Mouse (Mus musculus) forebrain, embryonic 16.5 days (tissue): ENCODE data around the gene Ntn1. TPM values are rescaled to one million over a fixed set of nuclear protein-coding genes. Genes with fewer than 3 reads are reported as not detected.

Experiments
- ATAC-seq: fragments of 200-750 bp; cut with Nextera tagmentation; 2 replicates; pipeline ENCODE4 v1.8.0; 2017; ENCODE audit warnings: mild to moderate bottlenecking, moderate library complexity
- H3K27ac ChIP-seq: fragments of 300-500 bp; sonication (generic); 2 replicates; pipeline ENCODE4 v1.5.1; 2014; ENCODE audit warnings: low read length, control low read depth
- H3K27me3 ChIP-seq: fragments of 300-500 bp; sonication (generic); replicated peaks from 2 replicates; pipeline ENCODE4 v1.6.1; 2014; ENCODE audit warnings: low read length; ENCODE audit not compliant: control insufficient read depth, insufficient read depth
- H3K36me3 ChIP-seq: fragments of 300-500 bp; sonication (generic); 2 replicates; pipeline ENCODE4 v1.6.1; 2014; ENCODE audit not compliant: control insufficient read depth, insufficient read depth
- H3K4me1 ChIP-seq: fragments of 300-500 bp; sonication (generic); replicated peaks from 2 replicates; pipeline ENCODE4 v1.6.1; 2014; ENCODE audit warnings: low read length; ENCODE audit not compliant: control insufficient read depth, insufficient read depth
- H3K4me2 ChIP-seq: fragments of 300-500 bp; sonication (generic); 2 replicates; pipeline ENCODE4 v1.6.1; 2014; ENCODE audit warnings: mild to moderate bottlenecking, low read length, control low read depth
- H3K4me3 ChIP-seq: fragments of 300-500 bp; sonication (generic); replicated peaks from 2 replicates; pipeline ENCODE4 v1.5.1; 2014; ENCODE audit warnings: mild to moderate bottlenecking, low read length, control low read depth
- H3K9ac ChIP-seq: fragments of 300-500 bp; sonication (generic); replicated peaks from 2 replicates; pipeline ENCODE4 v1.6.1; 2014; ENCODE audit warnings: low read depth, low read length, control low read depth
- H3K9me3 ChIP-seq: fragments of 300-500 bp; sonication (generic); 2 replicates; pipeline ENCODE4 v1.6.1; 2016; ENCODE audit warnings: low read length; ENCODE audit not compliant: control insufficient read depth
- WGBS: fragments of 180-500 bp; shearing (Covaris S2); extraction: QIAGEN DNeasy Blood & Tissue Kit; methylation state at CpG from one replicate; pipeline ENCODE4 v1.1.7; 2014; 5-methylcytosine and 5-hydroxymethylcytosine counted together
- polyA plus RNA-seq: library from polyadenylated mRNA; unstranded; fragments of >200 nt; fragmentation: Nextera tagmentation; extraction: Ambion mirVana; gene quantifications from 2 replicates; pipeline ENCODE4 v1.2.1, GENCODE M21; 2015

Ntn1 gene
- polyA plus RNA-seq, 1 experiment from 2014 or later, result 9.4 TPM

- ATAC-seq, result no peak
- Histone ChIP-seq H3K9me3 (no peaks in the 10 kb centered on the region), H3K27me3 (no peaks in the 10 kb centered on the region), H3K9ac (no peak overlapping the region), H3K4me1 (no peaks in the 10 kb centered on the region; the same call in 1 of the 2 replicates), H3K4me2 (no peak overlapping the region), H3K4me3 (no peak overlapping the region), H3K27ac (no peak overlapping the region), H3K36me3 (no peaks in the 10 kb centered on the region)
- WGBS, result 69% methylated on average over 6 of the region's 6 CpGs
Observed at GRCm38 (mm10) chr11:68352236-68352635, 48.4 kb downstream of the Ntn1 start.

GRCm38 (mm10) chr11:68348851-68349250 lies 51.8 kb downstream of the Ntn1 start:
- H3K9ac ChIP-seq, result no peak overlapping the region

DNA sequence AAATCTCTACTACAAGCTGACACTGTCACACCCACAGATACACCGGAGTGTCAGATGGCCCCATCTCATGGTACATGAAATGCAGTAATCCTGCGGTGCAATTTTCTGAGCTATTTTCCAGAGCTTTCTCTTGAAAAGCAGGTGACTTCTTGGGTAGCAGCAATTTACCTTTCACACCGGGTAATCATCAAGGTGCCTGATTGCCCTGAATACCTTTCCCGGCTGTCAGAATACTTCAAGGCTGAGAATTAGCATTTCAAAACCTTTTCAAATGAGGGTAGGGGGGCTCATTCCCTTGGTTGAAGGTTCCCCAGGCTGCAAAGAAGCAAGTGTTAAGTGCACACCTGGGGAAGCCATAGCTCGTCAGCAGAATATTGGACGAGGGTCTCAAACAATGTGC lies 52.5 kb downstream of the Ntn1 start:
- H3K9me3 ChIP-seq, result no peaks in the 10 kb centered on the region
- no peak overlapping the region for H3K27ac ChIP-seq
- no peaks in the 10 kb centered on the region for H3K27me3 ChIP-seq
- H3K4me1 ChIP-seq, result no peaks in the 10 kb centered on the region
- no peak overlapping the region for H3K9ac ChIP-seq
- 55% methylated on average over 6 of the region's 6 CpGs for WGBS
- H3K36me3 ChIP-seq, result no peaks in the 10 kb centered on the region
- H3K4me3 ChIP-seq, result no peak overlapping the region
- no peak; the same call in 1 of the 2 replicates for ATAC-seq
- H3K4me2 ChIP-seq, result no peak overlapping the region

More at GRCm38 (mm10) chr11:68348851-68349250, 51.8 kb downstream of the Ntn1 start:
- Histone ChIP-seq H3K27ac (no peak overlapping the region), H3K4me2 (no peak overlapping the region), H3K4me1 (no peaks in the 10 kb centered on the region), H3K36me3 (no peaks in the 10 kb centered on the region), H3K9me3 (no peaks in the 10 kb centered on the region), H3K4me3 (no peak overlapping the region), H3K27me3 (no peaks in the 10 kb centered on the region)
- ATAC-seq, result no peak
- 91% methylated on average over 12 of the region's 12 CpGs for WGBS

GRCm38 (mm10) chr11:68347508-68347907 lies 53.1 kb downstream of the Ntn1 start:
- ATAC-seq, result no peak
- Histone ChIP-seq H3K36me3 (no peaks in the 10 kb centered on the region), H3K4me1 (no peaks in the 10 kb centered on the region), H3K27ac (peak overlapping the region; percentile 33), H3K9me3 (no peaks in the 10 kb centered on the region), H3K9ac (no peak overlapping the region), H3K4me3 (no peak overlapping the region), H3K27me3 (no peaks in the 10 kb centered on the region), H3K4me2 (no peak overlapping the region)
- 69% methylated on average over 5 of the region's 5 CpGs for WGBS

GRCm38 (mm10) chr11:68346099-68346498 lies 54.5 kb downstream of the Ntn1 start:
- peaks cover 9% of the 10 kb centered on the region for H3K4me1 ChIP-seq
- H3K9ac ChIP-seq, result no peak overlapping the region
- no peaks in the 10 kb centered on the region for H3K27me3 ChIP-seq
- no peak overlapping the region for H3K4me3 ChIP-seq
- no peak overlapping the region for H3K27ac ChIP-seq
- H3K36me3 ChIP-seq, result no peaks in the 10 kb centered on the region
- no peak for ATAC-seq
- no peak overlapping the region for H3K4me2 ChIP-seq
- no peaks in the 10 kb centered on the region for H3K9me3 ChIP-seq
- 95% methylated on average over 5 of the region's 5 CpGs for whole genome bisulfite sequencing

DNA sequence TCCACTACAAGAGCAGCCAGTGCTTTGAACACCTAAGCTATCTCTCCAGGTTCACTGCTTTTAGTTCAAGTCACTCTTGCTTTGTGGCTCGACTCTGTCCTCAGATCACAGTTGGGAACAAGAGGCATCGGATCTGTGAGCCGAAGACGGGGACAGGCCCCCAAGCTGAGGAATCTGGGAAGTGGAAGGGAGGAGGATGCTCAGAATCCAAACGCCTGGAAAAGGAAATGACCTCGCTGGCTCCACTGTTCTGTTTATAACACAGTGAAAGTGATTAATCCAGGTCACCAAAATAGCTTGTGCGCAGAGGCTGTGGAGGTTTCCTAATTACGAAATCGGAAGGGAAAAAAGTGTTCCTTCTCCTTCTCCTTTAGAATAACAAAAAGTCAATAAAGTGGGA lies 56.4 kb downstream of the Ntn1 start:
- Histone ChIP-seq H3K9me3 (no peaks in the 10 kb centered on the region), H3K9ac (no peak overlapping the region), H3K4me1 (peaks cover 14% of the 10 kb centered on the region), H3K4me2 (no peak overlapping the region), H3K27ac (no peak overlapping the region), H3K27me3 (no peaks in the 10 kb centered on the region), H3K4me3 (no peak overlapping the region), H3K36me3 (no peaks in the 10 kb centered on the region)
- ATAC-seq, result no peak
- WGBS, result 69% methylated on average over 9 of the region's 9 CpGs

GRCm38 (mm10) chr11:68342761-68343160 lies 57.9 kb downstream of the Ntn1 start:
- Histone ChIP-seq H3K36me3 (no peaks in the 10 kb centered on the region), H3K9ac (no peak overlapping the region), H3K9me3 (no peaks in the 10 kb centered on the region), H3K27ac (no peak overlapping the region), H3K4me3 (no peak overlapping the region), H3K27me3 (no peaks in the 10 kb centered on the region), H3K4me1 (peaks cover 14% of the 10 kb centered on the region), H3K4me2 (no peak overlapping the region)
- ATAC-seq, result no peak
- WGBS, result 93% methylated on average over 5 of the region's 5 CpGs

DNA sequence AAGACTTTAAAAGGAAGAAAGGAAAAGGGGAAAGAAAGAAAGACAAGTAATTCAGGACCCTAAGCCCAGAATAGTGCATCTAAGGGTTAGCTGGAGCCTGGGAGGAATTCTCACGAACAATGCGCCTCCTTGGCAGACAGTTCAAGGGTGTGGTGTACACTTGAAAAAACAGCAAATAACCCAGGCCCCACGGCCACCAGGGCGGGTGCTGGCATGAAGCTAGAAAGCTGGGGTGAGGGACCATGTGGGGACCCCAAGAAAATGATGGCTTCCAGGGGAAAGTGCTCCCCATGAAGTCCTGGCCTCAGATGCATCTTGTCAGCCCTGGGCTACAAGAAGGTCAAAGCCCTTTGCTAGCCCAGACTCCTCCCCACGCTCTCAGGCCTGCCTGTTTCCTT lies 58.6 kb downstream of the Ntn1 start:
- Histone ChIP-seq H3K4me2 (no peak overlapping the region), H3K27ac (no peak overlapping the region), H3K9ac (no peak overlapping the region), H3K9me3 (no peaks in the 10 kb centered on the region), H3K4me3 (no peak overlapping the region), H3K4me1 (peaks cover 14% of the 10 kb centered on the region), H3K36me3 (no peaks in the 10 kb centered on the region), H3K27me3 (no peaks in the 10 kb centered on the region)
- ATAC-seq, result no peak
- 69% methylated on average over 5 of the region's 5 CpGs for WGBS

GRCm38 (mm10) chr11:68341111-68342002 lies 59.3 kb downstream of the Ntn1 start:
- WGBS, result 56% methylated on average over 13 of the region's 13 CpGs
- peak; percentile 76 for ATAC-seq

More at GRCm38 (mm10) chr11:68341111-68342002, 59.3 kb downstream of the Ntn1 start:
- Histone ChIP-seq H3K9me3 (no peaks in the 10 kb centered on the region), H3K4me2 (no peak overlapping the region), H3K4me3 (no peak overlapping the region), H3K27ac (0 out of 2 replicates have a peak overlapping the region, but pooled peaks have one; percentile 13), H3K9ac (no peak overlapping the region), H3K27me3 (no peaks in the 10 kb centered on the region), H3K4me1 (peaks cover 14% of the 10 kb centered on the region), H3K36me3 (no peaks in the 10 kb centered on the region)
